ENCODE assay signal across 19 mouse cellular contexts in genomic region chr16:55813916-55814315, GRCm38 (mm10). TPM values are rescaled to one million over a fixed set of nuclear protein-coding genes. Genes with fewer than 3 reads are reported as not detected.
A peak's percentile ranks its signal among the peaks of the same experiment; 100 is the strongest.
DNase-seq lines count a peak whose midpoint lies in the region; ATAC-seq and TF ChIP-seq lines count a peak whose summit lies in the region.
"Had no signal": no experiment of that assay in that cellular context is flagged by ENCODE, and none has a peak within 500 bp of the region (broad histone marks: within the 10 kb centered on the region; RNA-seq: fewer than 3 reads in every experiment).

No protein-coding gene starts in this region.

- no peak for ATAC-seq in liver, embryonic 12.5 days
- ATAC-seq: midbrain, embryonic 16.5 days had no signal

- no peak for TF ChIP-seq CTCF in liver, adult 2 months (IDR thresholded peaks at IDR 0.05; ENCODE audit: low read depth, low read length)
- TF ChIP-seq CTCF in brain, embryonic 14.5 days (IDR thresholded peaks at IDR 0.05; ENCODE audit: borderline replicate concordance, extremely low read depth, insufficient read depth, insufficient read length): no peak

- H3K36me3 ChIP-seq in liver, adult 2 months (ENCODE audit: control insufficient read depth, insufficient read depth, low read length): peaks cover 64% of the 10 kb centered on the region
- H3K36me3 ChIP-seq in liver, embryonic 12.5 days: peaks cover 70% of the 10 kb centered on the region

- H3K9ac ChIP-seq in liver, adult 2 months (ENCODE audit: low read depth, low read length): no peak overlapping the region
- no peak overlapping the region for H3K9ac ChIP-seq in liver, embryonic 12.5 days
- H3K9ac ChIP-seq: forebrain, embryonic 12.5 days had no signal

- peak; percentile 32 for DNase-seq in adrenal gland, postnatal 14 days
- DNase-seq in adrenal gland, postnatal 4 days (ENCODE audit: low spot score in 2 of 2): no peak
- peak; percentile 96 for DNase-seq in liver, adult 2 months (ENCODE audit: extremely low read depth, low read depth, low spot score)
- peak; percentile 28 for DNase-seq in brain, embryonic 14.5 days (ENCODE audit: low read depth)
- DNase-seq in embryo, embryonic 9.5 days (ENCODE audit: extremely low spot score): no peak
- no peak for DNase-seq in yolk sac, embryonic 10.5 days (ENCODE audit: low spot score)
- DNase-seq: cerebellum, postnatal 10 days; heart, postnatal 10 days; kidney, adult 8-10 months; kidney, postnatal 14 days; lung, adult 2 months; thymus, postnatal 14 days had no signal

- H3K4me3 ChIP-seq in liver, adult 2 months (ENCODE audit: insufficient read depth, low read depth, low read length): no peak overlapping the region
- no peak overlapping the region for H3K4me3 ChIP-seq in liver, embryonic 12.5 days
- H3K4me3 ChIP-seq: forebrain, embryonic 12.5 days; limb, embryonic 10.5 days; megakaryocyte, embryonic 14.5 days had no signal

- H3K4me1 ChIP-seq in liver, adult 2 months (ENCODE audit: control insufficient read depth, insufficient read depth, low read length): peaks cover 11% of the 10 kb centered on the region; the same call in 1 of the 2 replicates
- no peaks in the 10 kb centered on the region for H3K4me1 ChIP-seq in liver, embryonic 12.5 days
- H3K4me1 ChIP-seq: limb, embryonic 10.5 days had no signal

- no peaks in the 10 kb centered on the region for H3K9me3 ChIP-seq in liver, embryonic 12.5 days (replicated peaks)
- H3K9me3 ChIP-seq: forebrain, embryonic 12.5 days; limb, embryonic 10.5 days; megakaryocyte, embryonic 14.5 days had no signal

- WGBS in liver, adult 2 months: 80% methylated on average over 15 of the region's 15 CpGs
- 86% methylated on average over 15 of the region's 15 CpGs for WGBS in liver, embryonic 12.5 days (ENCODE audit: insufficient replicate concordance)

- peaks cover 5% of the 10 kb centered on the region; the same call in 1 of the 2 replicates for H3K79me2 ChIP-seq in liver, adult 2 months (ENCODE audit: control insufficient read depth, insufficient read depth, low read length)

- H3K4me2 ChIP-seq in liver, embryonic 12.5 days: no peak overlapping the region
- H3K4me2 ChIP-seq: forebrain, embryonic 12.5 days; heart, embryonic 11.5 days; liver, embryonic 11.5 days had no signal

- TF ChIP-seq POLR2A in liver, adult 2 months (IDR thresholded peaks at IDR 0.05; ENCODE audit: extremely low read depth, insufficient read depth, low read length): no peak
- TF ChIP-seq POLR2A in brain, embryonic 14.5 days (IDR thresholded peaks at IDR 0.05; ENCODE audit: borderline replicate concordance, extremely low read depth, insufficient read depth, insufficient read length, poor library complexity, severe bottlenecking): no peak

- no peak overlapping the region for H3K27ac ChIP-seq in liver, adult 2 months (replicated peaks; ENCODE audit: insufficient read depth, low read depth, low read length)
- H3K27ac ChIP-seq in liver, embryonic 12.5 days: no peak overlapping the region
- H3K27ac ChIP-seq: forebrain, embryonic 12.5 days; limb, embryonic 10.5 days had no signal

- H3K27me3 ChIP-seq in liver, adult 2 months (ENCODE audit: control insufficient read depth, insufficient read depth, low read length): no peaks in the 10 kb centered on the region
- H3K27me3 ChIP-seq in liver, embryonic 12.5 days (replicated peaks): no peaks in the 10 kb centered on the region
- H3K27me3 ChIP-seq: forebrain, embryonic 12.5 days; megakaryocyte, embryonic 14.5 days had no signal

RNA-seq across cellular contexts. Expression of gene Nfkbiz, which starts 24.8 kb away (rescaled TPM):
- total RNA-seq in adrenal gland, postnatal 14 days (2021): 8.6 and 9.9 TPM in 2 replicates
- total RNA-seq in adrenal gland, postnatal 4 days (2021): 1 to 10 TPM; 6.8 to 7.4 TPM
- total RNA-seq in liver, adult 2 months (2014; rRNA removed): 3.7 and 4.2 TPM in 2 replicates
- 4.1 and 4.5 TPM in 2 replicates for polyA plus RNA-seq in liver, adult 2 months (2012; rRNA removed)
- 2.4 and 2.6 TPM in 2 replicates for polyA plus RNA-seq in liver, embryonic 12.5 days (2016; fragmentation: Nextera tagmentation; extraction: Ambion mirVana)
- polyA plus RNA-seq in brain, embryonic 14.5 days (2012; rRNA removed): 2.5 and 2.7 TPM in 2 replicates

Comparison
In these comparisons a context has a peak if more than half of its experiments do, and no peak if none do; other contexts are left out.
1. DNase-seq: peak in adrenal gland, postnatal 14 days (single experiment), liver, adult 2 months (single experiment) and brain, embryonic 14.5 days (single experiment); none in adrenal gland, postnatal 4 days (0 of 2), embryo, embryonic 9.5 days (single experiment) and yolk sac, embryonic 10.5 days (single experiment).